Mouse (Mus musculus) bone marrow, adult 2 months (tissue): ENCODE measurements around the gene 1700016H13Rik.

Experiments used
- CTCF ChIP-seq: fragments of 200-500 bp; IDR thresholded peaks from 2 replicates; pipeline ENCODE4 v1.5.1; 2011; ENCODE audit warnings: low read length, control low read depth; ENCODE audit not compliant: control insufficient read depth, insufficient read depth
- POLR2A ChIP-seq: fragments of 200-500 bp; IDR thresholded peaks from 2 replicates; pipeline ENCODE4 v1.6.1; 2011; ENCODE audit warnings: low read depth, mild to moderate bottlenecking, control low read depth, low read length, borderline replicate concordance; ENCODE audit not compliant: control insufficient read depth

DNA sequence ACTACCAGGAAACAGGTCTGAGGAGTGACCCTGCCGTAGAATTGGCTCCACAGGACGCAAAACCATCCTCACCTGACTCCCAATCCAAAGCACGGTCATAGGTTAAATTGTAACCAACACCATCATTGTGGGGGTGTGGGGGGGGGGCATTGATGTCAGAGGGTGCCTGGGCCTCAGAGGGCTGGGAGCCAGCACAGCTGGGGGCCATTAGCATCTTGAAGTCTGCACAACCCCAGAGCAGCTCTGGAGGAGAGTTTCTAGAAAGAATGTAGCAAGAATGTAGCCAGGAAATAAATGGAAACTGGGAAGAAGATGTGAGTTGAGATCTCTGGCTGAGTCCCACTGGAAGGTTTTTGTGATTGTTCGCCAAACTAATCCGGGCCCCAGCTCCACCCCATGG lies 56.9 kb downstream of the 1700016H13Rik start:
- TF ChIP-seq CTCF (no peak), POLR2A (no peak)
